Mouse (Mus musculus) kidney, postnatal 14 days (tissue): ENCODE results near the gene Dnajc4.

Experiments
- DNase-seq: peaks from one replicate; pipeline ENCODE4 v3.0.0; 2022; ENCODE audit warnings: mixed read lengths

Dnajc4 gene

GRCm38 (mm10) chr19:6974211-6975205 is 17.9 kb downstream of the Dnajc4 start, which contains the start of gene Ppp1r14b:
Ppp1r14b (plus strand) TSS chr19:6974968.
- DNase-seq = peak; percentile 89

GRCm38 (mm10) chr19:6973581-6974190 is 18.7 kb downstream of the Dnajc4 start:
- DNase-seq = no peak

- no peak for DNase-seq
These were observed 20.0 kb downstream of the Dnajc4 start for GRCm38 (mm10) chr19:6972247-6972917.

GRCm38 (mm10) chr19:6971644-6972043 is 20.7 kb downstream of the Dnajc4 start:
- DNase-seq = no peak

GRCm38 (mm10) chr19:6970460-6971085 is 21.8 kb downstream of the Dnajc4 start:
- no peak for DNase-seq

GRCm38 (mm10) chr19:6969665-6970381 is 22.5 kb downstream of the Dnajc4 start:
- peak; percentile 89 for DNase-seq

- DNase-seq = no peak
These were observed 23.1 kb downstream of the Dnajc4 start for GRCm38 (mm10) chr19:6969291-6969664.

GRCm38 (mm10) chr19:6968491-6969271 is 23.7 kb downstream of the Dnajc4 start:
- DNase-seq = peak; percentile 66

GRCm38 (mm10) chr19:6956461-6956860 is 35.9 kb downstream of the Dnajc4 start:
- DNase-seq = no peak

GRCm38 (mm10) chr19:6955424-6955823 is 36.9 kb downstream of the Dnajc4 start:
- DNase-seq = no peak

- peak; percentile 78 for DNase-seq
These were observed 38.3 kb downstream of the Dnajc4 start for GRCm38 (mm10) chr19:6954046-6954445.

- DNase-seq = peak; percentile 74
These were observed 39.7 kb downstream of the Dnajc4 start for GRCm38 (mm10) chr19:6952712-6953037.

GRCm38 (mm10) chr19:6951994-6952711 is 40.2 kb downstream of the Dnajc4 start:
- peak; percentile 92 for DNase-seq

- DNase-seq = peak; percentile 97
These were observed 40.9 kb downstream of the Dnajc4 start for GRCm38 (mm10) chr19:6951381-6951968.

- DNase-seq = peak; percentile 72
These were observed 41.7 kb downstream of the Dnajc4 start for GRCm38 (mm10) chr19:6950613-6951153.

GRCm38 (mm10) chr19:6949951-6950350 is 42.4 kb downstream of the Dnajc4 start:
- no peak for DNase-seq

GRCm38 (mm10) chr19:6949532-6949931 is 42.8 kb downstream of the Dnajc4 start:
- no peak for DNase-seq

- no peak for DNase-seq
These were observed 44.2 kb downstream of the Dnajc4 start for GRCm38 (mm10) chr19:6948186-6948585.

GRCm38 (mm10) chr19:6947742-6948141 is 44.6 kb downstream of the Dnajc4 start:
- DNase-seq = no peak

GRCm38 (mm10) chr19:6943709-6944108 is 48.7 kb downstream of the Dnajc4 start:
- no peak for DNase-seq
